Mouse (Mus musculus) liver, adult 2 months (tissue): ENCODE measurements around the gene Smg6. TPM values are rescaled to one million over a fixed set of nuclear protein-coding genes. Genes with fewer than 3 reads are reported as not detected.

Source experiments
- DNase-seq: peaks from one replicate; pipeline ENCODE4 v3.0.0-alpha.2; 2011; ENCODE audit warnings: low read depth, low spot score; ENCODE audit errors: extremely low read depth
- H3K27ac ChIP-seq: fragments of 200-500 bp; replicated peaks from 2 replicates; pipeline ENCODE4 v1.5.1; 2012; ENCODE audit warnings: low read depth, mild to moderate bottlenecking, control low read depth, inconsistent platforms, low read length; ENCODE audit not compliant: insufficient read depth
- H3K27me3 ChIP-seq: fragments of 200-500 bp; 2 replicates; pipeline ENCODE4 v1.6.1; 2012; ENCODE audit warnings: mild to moderate bottlenecking, moderate library complexity, low read length, inconsistent platforms; ENCODE audit not compliant: control insufficient read depth, insufficient read depth
- H3K36me3 ChIP-seq: fragments of 200-500 bp; 2 replicates; pipeline ENCODE4 v1.6.1; 2012; ENCODE audit warnings: low read length, inconsistent platforms; ENCODE audit not compliant: control insufficient read depth, insufficient read depth
- H3K4me1 ChIP-seq: fragments of 200-500 bp; 2 replicates; pipeline ENCODE4 v1.6.1; 2011; ENCODE audit warnings: low read length; ENCODE audit not compliant: control insufficient read depth, insufficient read depth
- H3K4me3 ChIP-seq: fragments of 200-500 bp; 2 replicates; pipeline ENCODE4 v1.5.1; 2011; ENCODE audit warnings: low read depth, mild to moderate bottlenecking, control low read depth, low read length, moderate library complexity; ENCODE audit not compliant: insufficient read depth
- H3K79me2 ChIP-seq: fragments of 200-500 bp; 2 replicates; pipeline ENCODE4 v1.6.1; 2012; ENCODE audit warnings: inconsistent platforms, mild to moderate bottlenecking, low read length, moderate library complexity; ENCODE audit not compliant: control insufficient read depth, insufficient read depth
- H3K9ac ChIP-seq: fragments of 200-500 bp; 2 replicates; pipeline ENCODE4 v1.6.1; 2012; ENCODE audit warnings: low read depth, mild to moderate bottlenecking, control low read depth, inconsistent platforms, low read length
- CTCF ChIP-seq: fragments of 200-500 bp; IDR thresholded peaks from 2 replicates; pipeline ENCODE4 v1.5.1; 2011; ENCODE audit warnings: low read depth, low read length, control low read depth
- POLR2A ChIP-seq: fragments of 200-500 bp; IDR thresholded peaks from 2 replicates; pipeline ENCODE4 v1.6.1; 2011; ENCODE audit warnings: low read length, control low read depth; ENCODE audit not compliant: insufficient read depth; ENCODE audit errors: extremely low read depth
- WGBS: fragments of 180-500 bp; shearing (Covaris S2); methylation state at CpG from one replicate; pipeline ENCODE4 v1.1.7; 2018; 5-methylcytosine and 5-hydroxymethylcytosine counted together
- polyA plus RNA-seq: library from polyadenylated mRNA; depleted of rRNA; stranded (reverse); fragments of >200 nt; gene quantifications from 2 replicates; pipeline ENCODE4 v1.2.3, GENCODE M21; 2012
- total RNA-seq: library from RNA; depleted of rRNA; stranded (reverse); fragments of >200 nt; gene quantifications from 2 replicates; pipeline ENCODE4 v1.2.3, GENCODE M21; 2014

Gene Smg6
- total and polyA plus RNA-seq, 2 experiments = 12.8 to 16.6 TPM

DNA sequence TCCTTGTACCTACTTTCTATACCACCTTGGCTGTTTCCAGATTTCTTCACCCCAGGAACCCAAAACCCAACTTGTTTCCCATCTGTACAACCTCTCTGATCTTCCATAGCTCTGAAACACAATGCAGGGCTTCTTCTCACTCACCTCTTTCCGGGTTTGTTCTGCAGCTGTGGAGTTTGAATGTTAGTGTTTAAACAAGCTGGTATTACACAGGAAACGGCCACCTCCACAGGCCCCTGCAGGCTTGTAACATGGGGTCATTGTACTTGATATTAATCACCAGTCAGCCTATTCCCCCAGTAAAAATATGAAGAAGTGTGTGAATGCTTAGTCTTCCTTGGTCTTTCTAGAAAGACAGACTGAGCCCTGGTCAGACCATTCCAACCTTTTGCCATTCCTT is 123.5 kb downstream of the Smg6 start:
- TF ChIP-seq CTCF = no peak
- TF ChIP-seq POLR2A = no peak
- H3K79me2 ChIP-seq = no peaks in the 10 kb centered on the region
- peaks cover 5% of the 10 kb centered on the region for H3K36me3 ChIP-seq
- H3K4me3 ChIP-seq = no peak overlapping the region
- peaks cover 33% of the 10 kb centered on the region for H3K4me1 ChIP-seq
- WGBS = 10% methylated on average over 2 of the region's 2 CpGs
- H3K27ac ChIP-seq = no peak overlapping the region
- no peak for DNase-seq
- H3K27me3 ChIP-seq = no peaks in the 10 kb centered on the region
- H3K9ac ChIP-seq = no peak overlapping the region

- Histone ChIP-seq H3K27ac (no peak overlapping the region), H3K79me2 (no peaks in the 10 kb centered on the region), H3K4me1 (peaks cover 33% of the 10 kb centered on the region), H3K4me3 (no peak overlapping the region), H3K36me3 (peaks cover 7% of the 10 kb centered on the region), H3K9ac (no peak overlapping the region), H3K27me3 (no peaks in the 10 kb centered on the region)
- 19% methylated on average over 2 of the region's 2 CpGs for WGBS
- DNase-seq = no peak
- TF ChIP-seq CTCF (no peak), POLR2A (no peak)
Observed at GRCm38 (mm10) chr11:75049807-75050206, 124.2 kb downstream of the Smg6 start.

GRCm38 (mm10) chr11:75051239-75051638 is 125.6 kb downstream of the Smg6 start:
- WGBS = 61% methylated on average over 1 of the region's 1 CpGs
- TF ChIP-seq CTCF = no peak
- no peak for TF ChIP-seq POLR2A
- H3K79me2 ChIP-seq = no peaks in the 10 kb centered on the region
- H3K27ac ChIP-seq = peak overlapping the region; percentile 64
- H3K4me1 ChIP-seq = peaks cover 33% of the 10 kb centered on the region
- DNase-seq = no peak
- H3K27me3 ChIP-seq = no peaks in the 10 kb centered on the region
- H3K36me3 ChIP-seq = peaks cover 8% of the 10 kb centered on the region
- H3K4me3 ChIP-seq = no peak overlapping the region
- no peak overlapping the region for H3K9ac ChIP-seq

- DNase-seq = peak; percentile 69
- no peaks in the 10 kb centered on the region for H3K79me2 ChIP-seq
- TF ChIP-seq CTCF = peak; percentile 38; the same call in 1 of the 2 replicates
- no peak for TF ChIP-seq POLR2A
- WGBS = 24% methylated on average over 13 of the region's 13 CpGs
- H3K4me1 ChIP-seq = peaks cover 31% of the 10 kb centered on the region
- no peak overlapping the region for H3K4me3 ChIP-seq
- H3K27me3 ChIP-seq = no peaks in the 10 kb centered on the region
- peak overlapping the region; percentile 6; the same call in 1 of the 2 replicates for H3K9ac ChIP-seq
- H3K27ac ChIP-seq = peak overlapping the region; percentile 64
- H3K36me3 ChIP-seq = peaks cover 8% of the 10 kb centered on the region
Observed at GRCm38 (mm10) chr11:75051712-75052550, 126.3 kb downstream of the Smg6 start.

DNA sequence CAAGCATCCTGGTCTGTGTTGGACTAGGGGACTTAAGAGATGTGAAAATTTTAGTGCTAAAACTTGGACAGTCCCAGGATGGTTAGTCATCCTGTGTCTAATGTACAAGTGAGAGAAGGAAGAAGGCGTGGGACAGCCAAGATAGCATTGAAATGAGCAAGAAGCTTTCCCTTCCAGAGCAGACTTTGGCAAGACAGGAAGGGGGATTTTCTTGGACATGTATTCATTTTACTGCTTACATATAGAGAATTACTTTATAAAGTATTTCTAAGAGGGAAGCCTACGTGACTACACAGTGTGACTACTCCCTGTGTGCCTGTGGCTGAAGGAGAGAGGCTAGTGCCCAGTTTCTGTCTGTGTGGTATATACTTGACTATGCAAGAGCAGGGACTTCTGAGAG is 127.4 kb downstream of the Smg6 start:
- Histone ChIP-seq H3K4me3 (no peak overlapping the region), H3K27me3 (no peaks in the 10 kb centered on the region), H3K4me1 (peaks cover 26% of the 10 kb centered on the region), H3K36me3 (peaks cover 11% of the 10 kb centered on the region), H3K9ac (no peak overlapping the region), H3K79me2 (no peaks in the 10 kb centered on the region), H3K27ac (peak overlapping the region; percentile 71)
- DNase-seq = no peak
- TF ChIP-seq CTCF = no peak
- 75% methylated on average over 2 of the region's 2 CpGs for WGBS

DNA sequence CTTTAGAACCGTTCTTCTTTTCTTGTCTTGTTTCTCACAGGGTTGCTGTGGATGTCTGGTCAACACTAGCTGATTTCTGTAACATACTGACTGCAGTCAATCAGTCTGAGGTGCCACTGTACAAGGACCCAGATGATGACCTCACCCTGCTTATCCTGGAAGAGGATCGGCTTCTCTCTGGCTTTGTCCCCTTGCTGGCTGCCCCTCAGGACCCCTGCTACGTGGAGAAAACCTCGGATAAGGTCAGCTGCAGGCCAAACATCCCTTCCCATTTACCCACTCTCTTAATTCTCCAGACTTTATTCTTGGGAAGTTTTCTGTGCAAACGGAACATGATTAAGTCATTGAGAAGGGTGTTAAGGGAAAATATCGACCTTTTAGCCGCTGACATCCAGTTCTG is 128.1 kb downstream of the Smg6 start:
- no peaks in the 10 kb centered on the region for H3K27me3 ChIP-seq
- peak overlapping the region; percentile 85 for H3K27ac ChIP-seq
- peaks cover 15% of the 10 kb centered on the region for H3K36me3 ChIP-seq
- no peaks in the 10 kb centered on the region for H3K79me2 ChIP-seq
- H3K9ac ChIP-seq = no peak overlapping the region
- no peak for DNase-seq
- TF ChIP-seq CTCF = no peak
- TF ChIP-seq POLR2A = no peak
- peaks cover 26% of the 10 kb centered on the region for H3K4me1 ChIP-seq
- whole genome bisulfite sequencing = 74% methylated on average over 7 of the region's 7 CpGs
- no peak overlapping the region for H3K4me3 ChIP-seq
